Mouse (Mus musculus) embryonic facial prominence, embryonic 10.5 days (tissue): ENCODE measurements at regions not wholly inside any gene's neighbourhood (a gene's known extent, or its start where the extent isn't known, plus 50 kb on each side); places are given as distances from the start of the nearest gene placed in this dataset.

Experiments used
- DNase-seq: peaks from one replicate; pipeline ENCODE4 v3.0.0-alpha.2; 2017; ENCODE audit warnings: low spot score
- H3K27ac ChIP-seq: fragments of 300-500 bp; sonication (generic); replicated peaks from 2 replicates; pipeline ENCODE4 v1.5.1; 2016; ENCODE audit warnings: mild to moderate bottlenecking
- H3K27me3 ChIP-seq: fragments of 300-500 bp; sonication (generic); replicated peaks from 2 replicates; pipeline ENCODE4 v1.6.1; 2016; ENCODE audit warnings: low read depth, mild to moderate bottlenecking; ENCODE audit not compliant: poor library complexity, severe bottlenecking
- H3K36me3 ChIP-seq: fragments of 300-500 bp; sonication (generic); replicated peaks from 2 replicates; pipeline ENCODE4 v1.6.1; 2016; ENCODE audit warnings: mild to moderate bottlenecking, moderate library complexity
- H3K4me1 ChIP-seq: fragments of 300-500 bp; sonication (generic); 2 replicates; pipeline ENCODE4 v1.6.1; 2016
- H3K4me3 ChIP-seq: fragments of 300-500 bp; sonication (generic); 2 replicates; pipeline ENCODE4 v1.5.1; 2016; ENCODE audit warnings: mild to moderate bottlenecking, moderate library complexity
- H3K9me3 ChIP-seq: fragments of 300-500 bp; sonication (generic); 2 replicates; pipeline ENCODE4 v1.6.1; 2016; ENCODE audit warnings: mild to moderate bottlenecking
- WGBS: fragments of 180-500 bp; shearing (Covaris S2); methylation state at CpG from one replicate; pipeline ENCODE4 v1.1.7; 2016; 5-methylcytosine and 5-hydroxymethylcytosine counted together

DNA sequence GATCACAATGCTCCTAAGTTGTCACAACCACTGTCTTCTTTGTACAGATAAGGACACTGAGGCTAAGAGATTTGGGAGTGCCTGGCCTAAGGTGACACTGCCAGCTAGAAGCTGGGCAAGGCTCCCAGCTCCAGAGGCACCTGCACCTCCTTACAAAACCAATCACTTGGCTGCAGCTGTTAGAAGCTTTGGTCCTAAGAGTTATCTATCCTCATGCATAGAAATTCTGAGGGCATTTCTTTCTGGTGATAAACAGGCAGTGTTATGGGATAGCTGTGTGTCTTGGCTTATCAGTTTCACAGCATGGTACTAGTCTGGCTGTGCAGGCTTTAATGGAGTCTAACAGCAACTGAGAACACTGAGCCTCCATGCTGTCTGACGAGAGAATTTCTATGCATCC lies 226.2 kb downstream of the Fam49a start:
- no peak for DNase-seq
- Histone ChIP-seq H3K27me3 (no peaks in the 10 kb centered on the region), H3K36me3 (no peaks in the 10 kb centered on the region), H3K4me1 (peaks cover 11% of the 10 kb centered on the region), H3K4me3 (no peak overlapping the region), H3K27ac (no peak overlapping the region), H3K9me3 (no peaks in the 10 kb centered on the region)
- 87% methylated on average over 1 of the region's 1 CpGs for WGBS

DNA sequence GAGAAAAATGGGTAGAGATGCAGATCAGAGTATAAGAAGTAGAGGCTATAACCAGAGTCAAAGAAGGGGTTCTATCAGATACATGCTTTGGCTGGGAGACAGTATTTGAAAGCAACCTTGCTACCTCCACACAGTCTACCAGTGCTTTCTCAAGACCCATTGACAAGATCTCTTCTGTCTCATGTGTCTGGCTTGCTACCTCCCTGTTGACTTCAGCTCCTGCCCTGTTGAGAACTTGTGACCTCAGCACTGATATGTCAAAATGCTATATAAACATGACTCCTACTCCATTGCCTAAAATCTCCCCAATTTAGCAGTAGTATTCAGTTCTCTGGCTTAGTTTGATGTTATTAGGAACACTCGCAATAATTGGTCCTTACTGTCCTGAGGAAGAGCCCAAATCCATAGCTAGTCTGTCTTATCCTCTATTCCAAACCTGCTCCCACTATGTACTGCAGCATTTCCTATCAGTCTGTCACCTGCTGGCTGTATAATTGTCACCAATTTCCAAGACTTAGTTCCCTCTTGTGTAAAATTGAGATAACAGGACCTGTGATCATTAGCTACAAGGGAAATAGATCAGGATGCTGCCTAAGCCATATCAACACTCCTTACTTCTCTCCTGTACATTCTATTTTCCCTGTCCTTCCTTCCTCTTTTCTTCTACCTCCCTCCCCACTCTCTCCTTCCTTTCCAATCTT lies 224.9 kb downstream of the Fam49a start:
- H3K9me3 ChIP-seq = no peaks in the 10 kb centered on the region
- WGBS = 81% methylated on average over 1 of the region's 1 CpGs
- peaks cover 11% of the 10 kb centered on the region for H3K4me1 ChIP-seq
- no peak overlapping the region for H3K27ac ChIP-seq
- no peak overlapping the region for H3K4me3 ChIP-seq
- DNase-seq = no peak
- H3K36me3 ChIP-seq = no peaks in the 10 kb centered on the region
- no peaks in the 10 kb centered on the region for H3K27me3 ChIP-seq

DNA sequence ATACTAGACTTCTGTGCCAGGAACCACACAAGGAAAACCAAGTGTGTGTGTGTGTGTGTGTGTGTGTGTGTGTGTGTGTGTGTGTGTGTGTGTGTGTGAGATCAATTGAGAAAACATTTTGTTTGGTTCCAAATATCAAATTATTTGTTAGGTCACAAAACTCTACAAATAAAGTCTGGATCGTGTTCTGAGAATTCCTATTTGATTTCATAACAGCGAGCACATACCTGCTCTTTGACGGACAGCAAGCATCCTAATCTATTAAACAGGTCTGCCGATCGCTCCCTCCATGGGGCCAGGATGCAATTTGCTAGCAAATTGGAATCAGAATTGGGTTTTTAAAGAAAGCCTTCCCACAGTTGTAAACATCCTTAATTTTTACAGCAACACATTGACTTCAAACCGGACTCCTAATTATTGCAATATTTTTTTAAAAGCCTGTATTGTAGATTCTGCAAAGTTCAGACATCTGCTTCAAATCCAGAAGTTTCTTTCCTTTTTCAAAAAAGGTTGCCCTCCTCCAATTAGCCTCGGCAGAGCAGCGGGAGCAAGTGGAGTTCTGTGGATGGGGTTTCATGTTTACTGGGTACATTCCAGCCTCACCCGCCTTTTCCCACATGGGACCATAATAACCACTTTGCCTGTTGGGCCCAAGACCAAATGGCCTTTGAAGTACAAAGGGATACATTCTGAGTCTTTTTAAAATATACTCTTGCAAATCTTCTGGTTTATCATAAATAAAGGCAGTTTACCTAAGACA lies 223.2 kb downstream of the Fam49a start:
- Histone ChIP-seq H3K4me3 (no peak overlapping the region), H3K27me3 (no peaks in the 10 kb centered on the region), H3K36me3 (no peaks in the 10 kb centered on the region), H3K27ac (no peak overlapping the region), H3K9me3 (no peaks in the 10 kb centered on the region), H3K4me1 (peaks cover 11% of the 10 kb centered on the region)
- WGBS = 48% methylated on average over 9 of the region's 9 CpGs
- DNase-seq = peak; percentile 48

DNA sequence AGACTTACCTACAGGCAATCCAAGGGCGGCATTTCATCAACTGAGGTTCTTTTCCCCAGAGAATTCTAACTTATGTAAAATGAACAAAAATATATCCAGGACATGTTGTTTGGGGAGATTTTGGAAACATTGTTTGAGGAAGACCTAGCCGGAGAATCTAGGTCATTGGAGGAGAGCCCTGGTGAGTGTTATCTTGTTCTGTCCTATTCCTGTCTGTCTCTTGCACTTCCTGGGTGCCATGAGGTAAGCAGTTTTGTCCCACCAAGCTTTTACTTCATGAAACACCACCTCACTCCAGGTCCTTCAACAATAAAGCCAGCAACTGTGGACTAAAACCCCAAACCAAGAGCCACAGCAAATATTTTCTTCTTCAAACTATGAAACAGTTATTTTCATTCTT lies 218.5 kb downstream of the Fam49a start:
- Histone ChIP-seq H3K27ac (no peak overlapping the region), H3K27me3 (no peaks in the 10 kb centered on the region), H3K36me3 (no peaks in the 10 kb centered on the region), H3K4me1 (peaks cover 7% of the 10 kb centered on the region), H3K9me3 (no peaks in the 10 kb centered on the region), H3K4me3 (no peak overlapping the region)
- 90% methylated on average over 2 of the region's 2 CpGs for WGBS
- no peak for DNase-seq

DNA sequence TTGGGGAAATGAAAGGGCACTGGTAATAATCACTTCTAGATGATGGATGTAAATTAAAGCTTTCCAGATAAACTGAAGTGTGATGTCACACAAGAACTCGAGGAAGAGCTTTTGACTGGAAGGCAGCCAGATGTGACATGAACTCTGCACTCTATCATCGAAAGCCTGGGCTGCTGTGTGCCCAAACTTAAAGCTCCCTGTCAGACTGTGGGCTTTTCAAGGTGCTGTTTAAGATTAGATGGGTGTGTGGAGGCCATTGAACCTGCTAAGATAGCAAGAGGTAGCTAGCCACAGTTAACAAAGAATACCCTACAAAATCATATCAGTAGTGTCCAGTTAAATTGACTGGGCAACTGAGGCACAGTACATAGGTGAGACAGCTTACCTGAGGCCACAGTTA lies 190.1 kb downstream of the Fam49a start:
- no peaks in the 10 kb centered on the region for H3K27me3 ChIP-seq
- no peaks in the 10 kb centered on the region for H3K4me1 ChIP-seq
- H3K9me3 ChIP-seq = no peaks in the 10 kb centered on the region
- no peaks in the 10 kb centered on the region for H3K36me3 ChIP-seq
- WGBS = 79% methylated on average over 2 of the region's 2 CpGs
- DNase-seq = no peak
- H3K4me3 ChIP-seq = no peak overlapping the region
- H3K27ac ChIP-seq = no peak overlapping the region

DNA sequence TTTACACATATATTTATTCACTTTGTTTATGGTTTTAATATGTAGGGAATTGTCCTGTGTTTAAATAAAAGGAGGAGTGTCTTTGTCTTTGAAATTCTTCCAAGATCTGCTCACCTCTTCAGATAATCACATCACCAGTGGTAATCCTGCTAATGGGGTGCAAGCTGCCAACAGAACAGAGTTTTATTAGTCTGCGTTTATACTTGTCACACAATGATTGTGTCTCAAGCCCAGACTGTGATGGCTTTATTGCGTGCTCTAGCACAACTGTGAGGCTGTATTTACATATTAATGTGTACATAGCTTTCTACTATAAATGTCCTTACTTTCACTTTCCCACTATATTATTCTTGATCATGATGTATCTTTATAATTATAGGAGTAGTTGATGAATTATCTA lies 184.8 kb downstream of the Fam49a start:
- 81% methylated on average over 2 of the region's 2 CpGs for WGBS

DNA sequence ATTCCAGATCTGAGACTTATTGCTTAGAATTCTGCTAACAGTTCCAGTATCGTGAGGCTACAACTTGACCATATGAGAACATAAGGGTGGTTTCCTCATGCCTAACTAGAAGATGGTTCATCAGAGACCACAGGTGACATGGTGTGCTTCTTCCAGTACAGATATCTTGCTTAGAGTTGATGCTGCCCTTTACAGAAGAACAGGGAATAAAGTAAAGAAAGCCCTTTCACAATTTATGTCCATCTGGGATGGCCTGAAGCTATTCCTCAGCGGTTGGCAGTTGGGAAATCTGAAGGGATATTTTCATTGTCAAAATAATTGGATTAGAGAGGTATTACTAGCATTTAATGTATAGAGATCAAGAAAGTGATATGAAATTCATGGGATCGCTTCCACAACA lies 184.3 kb downstream of the Fam49a start:
- no peak for DNase-seq
- Histone ChIP-seq H3K4me1 (no peaks in the 10 kb centered on the region), H3K36me3 (no peaks in the 10 kb centered on the region), H3K27ac (no peak overlapping the region), H3K27me3 (no peaks in the 10 kb centered on the region), H3K4me3 (no peak overlapping the region), H3K9me3 (no peaks in the 10 kb centered on the region)
- 87% methylated on average over 3 of the region's 3 CpGs for WGBS

More for the DNA sequence above, 184.8 kb downstream of the Fam49a start:
- H3K27ac ChIP-seq = no peak overlapping the region
- H3K4me3 ChIP-seq = no peak overlapping the region
- no peak for DNase-seq
- H3K36me3 ChIP-seq = no peaks in the 10 kb centered on the region
- no peaks in the 10 kb centered on the region for H3K4me1 ChIP-seq
- H3K9me3 ChIP-seq = no peaks in the 10 kb centered on the region
- no peaks in the 10 kb centered on the region for H3K27me3 ChIP-seq

DNA sequence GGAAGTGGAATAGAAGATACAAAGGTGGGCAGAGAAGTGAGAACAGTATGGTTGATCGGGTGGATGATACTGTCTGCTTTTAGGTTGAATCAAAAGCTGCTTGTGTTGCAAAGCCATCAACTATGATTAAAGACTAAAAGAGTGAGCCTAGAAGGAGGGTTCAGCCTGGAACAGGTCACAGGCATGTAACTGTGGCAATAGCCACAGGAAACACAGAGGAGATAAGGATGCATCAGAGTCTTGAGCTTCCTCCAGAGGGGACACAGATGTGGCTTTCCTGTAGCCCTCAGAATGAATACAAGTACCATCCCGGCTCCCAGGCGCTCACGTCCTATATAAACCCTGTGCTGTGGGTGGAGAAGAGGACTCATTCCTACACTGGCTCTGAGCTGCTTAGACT lies 180.9 kb downstream of the Fam49a start:
- no peak overlapping the region for H3K4me3 ChIP-seq
- WGBS = 85% methylated on average over 4 of the region's 4 CpGs
- H3K36me3 ChIP-seq = no peaks in the 10 kb centered on the region
- H3K27ac ChIP-seq = no peak overlapping the region
- no peaks in the 10 kb centered on the region for H3K27me3 ChIP-seq
- no peaks in the 10 kb centered on the region for H3K9me3 ChIP-seq
- no peaks in the 10 kb centered on the region for H3K4me1 ChIP-seq
- no peak for DNase-seq

DNA sequence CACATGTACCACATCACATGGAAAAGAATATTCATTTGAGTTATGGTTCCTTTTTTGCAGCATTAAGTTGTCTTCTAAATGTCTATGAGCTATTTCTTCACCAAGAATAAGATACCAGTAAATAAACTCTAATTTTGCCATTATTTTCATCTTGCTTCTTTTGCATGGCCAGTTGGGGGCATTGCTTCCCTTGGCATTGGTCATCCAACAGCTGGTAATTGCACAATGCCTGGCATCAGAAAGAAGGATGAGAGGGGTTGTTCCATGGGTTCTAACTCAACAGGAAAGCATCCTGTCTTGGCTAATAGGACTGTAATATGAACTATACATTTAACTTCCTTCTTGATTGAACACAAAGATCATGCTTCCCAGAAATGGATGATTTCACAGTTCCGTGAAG lies 174.4 kb downstream of the Fam49a start:
- H3K36me3 ChIP-seq = no peaks in the 10 kb centered on the region
- no peaks in the 10 kb centered on the region for H3K4me1 ChIP-seq
- H3K4me3 ChIP-seq = no peak overlapping the region
- DNase-seq = no peak
- H3K27me3 ChIP-seq = no peaks in the 10 kb centered on the region
- WGBS = 97% methylated on average over 1 of the region's 1 CpGs
- H3K27ac ChIP-seq = no peak overlapping the region
- H3K9me3 ChIP-seq = no peaks in the 10 kb centered on the region

DNA sequence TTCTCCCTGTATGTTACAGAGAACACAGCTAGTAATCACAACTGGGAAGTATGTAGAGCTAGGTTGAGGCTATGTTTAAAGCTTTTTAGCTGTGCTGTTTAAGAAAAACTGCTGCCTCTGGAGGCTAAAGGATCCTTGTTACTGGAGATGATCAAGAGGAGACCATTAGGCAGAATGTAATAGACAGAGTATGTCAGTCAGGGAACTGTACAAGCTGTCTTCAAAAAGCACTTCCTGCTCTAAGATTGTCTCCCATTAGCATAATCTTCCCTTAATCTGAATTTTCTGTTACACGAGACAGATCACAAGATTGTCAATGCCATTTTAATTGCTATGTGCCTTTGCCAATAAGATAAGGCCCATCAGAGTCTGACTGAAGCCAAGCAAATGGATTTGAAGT lies 170.7 kb downstream of the Fam49a start:
- DNase-seq = no peak
- Histone ChIP-seq H3K4me3 (no peak overlapping the region), H3K36me3 (no peaks in the 10 kb centered on the region), H3K27ac (no peak overlapping the region), H3K4me1 (no peaks in the 10 kb centered on the region), H3K27me3 (no peaks in the 10 kb centered on the region), H3K9me3 (no peaks in the 10 kb centered on the region)
- WGBS = 68% methylated on average over 1 of the region's 1 CpGs
